Mouse (Mus musculus): ENCODE measurements around the gene Clcn1.

DNA sequence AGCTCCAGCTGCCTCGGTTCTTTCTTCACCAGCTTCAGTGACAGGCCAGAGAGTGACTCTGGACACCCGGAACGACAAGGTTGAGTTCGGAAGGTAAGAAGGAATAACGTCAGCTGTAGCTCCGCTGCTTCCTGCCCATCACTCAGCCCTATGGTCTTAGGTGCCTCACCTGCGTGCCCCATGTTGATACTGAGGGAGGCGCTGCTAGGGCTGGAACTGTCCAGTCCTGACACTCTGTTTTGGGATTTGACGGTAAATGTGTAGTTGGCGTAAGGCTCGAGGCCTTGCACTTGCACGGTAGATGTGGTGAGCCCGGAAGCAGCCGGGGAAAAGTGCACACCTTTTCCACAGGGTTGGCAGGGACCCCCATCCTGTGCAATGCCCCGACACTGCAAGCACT lies 78.1 kb downstream of the Clcn1 start:
- TF ChIP-seq POLR2A (IDR thresholded peaks at IDR 0.05; ENCODE audit: borderline replicate concordance, low read depth, low read length) (no peak), CTCF (IDR thresholded peaks at IDR 0.05; ENCODE audit: low read depth, low read length) (no peak)

Data from bone marrow macrophage, adult 2 months (primary cell).